Mouse (Mus musculus): Measurements from ENCODE around the gene Cx3cr1.
A peak's percentile ranks its signal among the peaks of the same experiment; 100 is the strongest.

- TF ChIP-seq CTCF (IDR thresholded peaks at IDR 0.05; ENCODE audit: low read depth) (peak; percentile 90), EP300 (IDR thresholded peaks at IDR 0.05; ENCODE audit: low read depth) (0 out of 2 replicates have a peak, but pooled peaks have one; percentile 8)
Observed at GRCm38 (mm10) chr9:120110211-120111018, 40.7 kb upstream of the Cx3cr1 start, which contains the start of gene Slc25a38.

All from liver, postnatal 0 days (tissue).